In the genomic region with DNA sequence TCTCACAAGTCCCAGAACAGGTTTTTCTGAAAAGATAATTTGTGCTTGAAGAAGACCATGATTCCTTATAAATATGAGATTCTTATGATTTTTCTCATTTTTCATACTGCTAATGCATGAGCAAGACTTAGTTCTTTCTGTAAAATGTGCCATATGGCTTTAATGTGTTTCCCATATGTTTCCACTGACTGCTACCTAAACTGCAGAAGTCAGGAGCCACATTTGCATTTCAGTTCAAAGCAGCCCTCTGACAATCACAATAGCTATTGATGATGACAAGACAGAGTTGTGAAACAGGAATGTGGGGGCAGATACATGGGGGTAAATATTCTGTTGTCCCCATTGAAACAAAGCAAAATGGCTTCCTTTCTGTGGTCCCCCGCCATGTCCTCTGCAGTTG, we compare ENCODE assay signal across 16 mouse cellular contexts.
DNase-seq lines count a peak whose midpoint lies in the region; ATAC-seq and TF ChIP-seq lines count a peak whose summit lies in the region.
"Had no signal": no experiment of that assay in that cellular context is flagged by ENCODE, and none has a peak within 500 bp of the region (broad histone marks: within the 10 kb centered on the region; RNA-seq: fewer than 3 reads in every experiment).

No protein-coding gene starts in this region.

- no peak for TF ChIP-seq CTCF in brain, embryonic 14.5 days (IDR thresholded peaks at IDR 0.05; ENCODE audit: borderline replicate concordance, extremely low read depth, insufficient read depth, insufficient read length)

- H3K27ac ChIP-seq in forebrain, embryonic 14.5 days (ENCODE audit: low read depth, low read length), result no peak overlapping the region
- no peak overlapping the region for H3K27ac ChIP-seq in forebrain, embryonic 12.5 days
- H3K27ac ChIP-seq: embryonic facial prominence, embryonic 12.5 days; forebrain, embryonic 15.5 days had no signal

- no peak for TF ChIP-seq POLR2A in brain, embryonic 14.5 days (IDR thresholded peaks at IDR 0.05; ENCODE audit: borderline replicate concordance, extremely low read depth, insufficient read depth, insufficient read length, poor library complexity, severe bottlenecking)

- no peak overlapping the region for H3K4me2 ChIP-seq in forebrain, embryonic 14.5 days (ENCODE audit: low read length)
- H3K4me2 ChIP-seq in forebrain, embryonic 12.5 days, result no peak overlapping the region
- H3K4me2 ChIP-seq: embryonic facial prominence, embryonic 12.5 days; forebrain, embryonic 15.5 days had no signal

- H3K4me3 ChIP-seq in forebrain, embryonic 14.5 days (ENCODE audit: low read depth, low read length), result no peak overlapping the region
- H3K4me3 ChIP-seq in forebrain, embryonic 12.5 days (replicated peaks), result no peak overlapping the region
- H3K4me3 ChIP-seq: embryonic facial prominence, embryonic 12.5 days; forebrain, embryonic 15.5 days had no signal

- WGBS in forebrain, embryonic 14.5 days, result 64% methylated on average over 1 of the region's 1 CpGs
- WGBS in forebrain, embryonic 12.5 days, result 64% methylated on average over 1 of the region's 1 CpGs

- H3K4me1 ChIP-seq in forebrain, embryonic 14.5 days (ENCODE audit: control insufficient read depth, insufficient read depth, low read length), result no peaks in the 10 kb centered on the region; the same call in 1 of the 2 replicates
- no peaks in the 10 kb centered on the region for H3K4me1 ChIP-seq in forebrain, embryonic 12.5 days
- H3K4me1 ChIP-seq: embryonic facial prominence, embryonic 12.5 days; forebrain, embryonic 15.5 days had no signal

- 0 out of 2 replicates have a peak, but pooled peaks have one; percentile 37 for ATAC-seq in forebrain, embryonic 14.5 days
- ATAC-seq in forebrain, embryonic 12.5 days (ENCODE audit: low FRiP score), result no peak
- ATAC-seq: forebrain, embryonic 15.5 days; forebrain, postnatal 0 days had no signal

- H3K9me3 ChIP-seq in forebrain, embryonic 14.5 days (replicated peaks; ENCODE audit: control insufficient read depth, low read length), result no peaks in the 10 kb centered on the region
- H3K9me3 ChIP-seq in forebrain, embryonic 12.5 days, result no peaks in the 10 kb centered on the region
- H3K9me3 ChIP-seq: embryonic facial prominence, embryonic 12.5 days; forebrain, embryonic 15.5 days had no signal

- DNase-seq in forebrain, embryonic 14.5 days (ENCODE audit: low spot score), result peak; percentile 47
- DNase-seq in brain, embryonic 14.5 days (ENCODE audit: low read depth), result peak; percentile 66
- peak; percentile 39 for DNase-seq in telencephalon, adult 2 months (ENCODE audit: low read depth, low spot score)
- no peak for DNase-seq in adipocyte (ENCODE audit: low spot score)
- DNase-seq: adrenal gland, adult 8-10 months; adrenal gland, postnatal 14 days; adrenal gland, postnatal 36 days; cerebellum, adult 11-12 months; cerebellum, adult 2 months; cerebellum, adult 9-10 months; cerebellum, postnatal 10 days; cerebellum, postnatal 25 days; forebrain, postnatal 0 days had no signal

- no peaks in the 10 kb centered on the region for H3K27me3 ChIP-seq in forebrain, embryonic 14.5 days (replicated peaks; ENCODE audit: control insufficient read depth, insufficient read depth, low read length)
- no peaks in the 10 kb centered on the region for H3K27me3 ChIP-seq in forebrain, embryonic 12.5 days
- H3K27me3 ChIP-seq: embryonic facial prominence, embryonic 12.5 days; forebrain, embryonic 15.5 days had no signal

- no peaks in the 10 kb centered on the region for H3K36me3 ChIP-seq in forebrain, embryonic 14.5 days (ENCODE audit: control insufficient read depth, insufficient read depth, low read length)
- no peaks in the 10 kb centered on the region for H3K36me3 ChIP-seq in forebrain, embryonic 12.5 days (replicated peaks)
- H3K36me3 ChIP-seq: embryonic facial prominence, embryonic 12.5 days; forebrain, embryonic 15.5 days had no signal

- H3K9ac ChIP-seq in forebrain, embryonic 14.5 days (ENCODE audit: low read length), result no peak overlapping the region
- H3K9ac ChIP-seq in forebrain, embryonic 12.5 days, result no peak overlapping the region
- H3K9ac ChIP-seq: embryonic facial prominence, embryonic 12.5 days; forebrain, embryonic 15.5 days; forebrain, postnatal 0 days had no signal
